Mouse (Mus musculus) embryonic fibroblast, embryonic 13.5 days (primary cell): ENCODE measurements around the gene Il2rb.

Source experiments
- CTCF ChIP-seq: IDR thresholded peaks from 2 replicates; pipeline ENCODE4 v1.5.1; 2011; ENCODE audit warnings: mild to moderate bottlenecking, control low read depth, low read length, moderate library complexity, borderline replicate concordance; ENCODE audit not compliant: insufficient read depth
- POLR2A ChIP-seq: IDR thresholded peaks from 2 replicates; pipeline ENCODE4 v1.6.1; 2011; ENCODE audit warnings: low read depth, mild to moderate bottlenecking, control low read depth, low read length, moderate library complexity

- no peak for TF ChIP-seq POLR2A
- TF ChIP-seq CTCF: no peak
These were observed 13.5 kb downstream of the Il2rb start for GRCm38 (mm10) chr15:78481448-78482000.
